Mouse (Mus musculus) adrenal gland (tissue): ENCODE data around the gene C5ar1.

ENCODE experiments used
- intact Hi-C: fragments of 180-260 bp; cut with DNase I; formaldehyde crosslinking; loops from one replicate; pipeline ENCODE4 v1.15.1; 2025

C5ar1 gene

GRCm38 (mm10) chr7:16239554-16239997 is 19.8 kb downstream of the C5ar1 start:
- intact Hi-C loops, result no loop called here

GRCm38 (mm10) chr7:16229869-16230268 is 29.5 kb downstream of the C5ar1 start:
- intact Hi-C loops, result no loop called here

GRCm38 (mm10) chr7:16221582-16222272 is 37.6 kb downstream of the C5ar1 start, which contains the start of gene Dhx34:
Dhx34 (minus strand) TSS chr7:16222037.
- intact Hi-C loops, result no loop called here

DNA sequence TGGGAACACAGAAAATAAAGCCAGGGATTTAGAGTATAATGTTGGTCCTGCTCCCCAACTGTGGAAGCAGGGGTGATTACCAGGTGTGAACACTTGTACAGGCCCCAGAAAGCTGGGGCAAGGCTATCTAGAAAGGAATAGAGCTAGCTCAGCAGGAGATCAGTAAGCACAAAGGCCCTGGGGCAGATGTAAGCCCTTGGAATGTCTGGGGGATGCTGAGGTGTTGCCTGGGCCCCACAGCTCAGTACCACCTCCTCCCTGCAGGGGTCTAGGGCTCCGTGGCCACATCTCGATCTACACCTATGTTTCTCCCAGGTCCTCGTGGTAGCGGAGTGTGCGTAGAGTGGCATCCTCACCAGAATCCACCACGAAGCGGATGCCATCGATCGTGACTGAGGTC is 45.4 kb downstream of the C5ar1 start:
- intact Hi-C loops, result no loop called here

GRCm38 (mm10) chr7:16213196-16213595 is 46.1 kb downstream of the C5ar1 start:
- intact Hi-C loops, result no loop called here

- intact Hi-C loops, result no loop called here
These were observed 48.4 kb downstream of the C5ar1 start for GRCm38 (mm10) chr7:16210862-16211365.

DNA sequence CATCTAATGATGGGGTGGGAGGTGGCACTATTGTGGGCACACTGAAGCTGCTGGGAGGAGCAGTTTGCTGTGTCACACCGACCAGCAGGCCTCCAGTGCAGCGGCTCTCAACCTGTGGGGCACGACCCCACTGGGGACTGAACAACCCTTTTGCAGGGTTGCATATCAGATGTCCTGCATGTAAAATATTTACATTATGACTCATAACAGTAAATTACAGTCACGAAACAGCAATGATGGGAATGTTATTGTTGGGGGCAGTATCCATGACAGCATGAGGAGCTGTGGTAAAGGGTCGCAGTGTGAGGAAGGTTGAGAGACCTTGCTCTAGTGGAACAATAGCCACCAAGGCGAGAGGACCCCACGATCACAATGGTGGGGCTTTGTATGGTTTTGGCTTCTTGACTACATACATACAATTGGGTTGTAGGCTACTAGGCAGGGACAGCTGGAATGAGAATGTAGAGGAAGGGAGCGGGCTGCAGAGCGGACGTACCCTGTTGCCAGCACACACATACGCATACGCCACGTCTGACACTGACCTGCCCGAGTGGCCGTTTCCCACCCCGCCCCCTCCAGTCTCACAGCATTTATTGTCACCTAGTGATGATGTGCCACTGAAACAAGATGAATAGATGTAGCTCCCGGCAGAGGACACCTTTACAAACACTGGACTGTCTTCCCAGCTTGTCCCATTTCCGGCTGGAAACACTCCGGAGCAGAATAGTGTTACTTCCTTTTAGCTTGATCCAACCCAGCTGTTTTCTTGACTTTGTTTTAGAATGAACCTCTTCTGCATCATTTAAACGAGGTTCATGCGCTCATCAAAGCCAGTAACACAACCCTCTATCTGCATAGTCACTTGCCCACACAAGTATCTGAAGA is 50.3 kb downstream of the C5ar1 start:
- intact Hi-C loops, result no loop called here

GRCm38 (mm10) chr7:16207496-16207895 is 51.8 kb downstream of the C5ar1 start:
- intact Hi-C loops, result no loop called here

DNA sequence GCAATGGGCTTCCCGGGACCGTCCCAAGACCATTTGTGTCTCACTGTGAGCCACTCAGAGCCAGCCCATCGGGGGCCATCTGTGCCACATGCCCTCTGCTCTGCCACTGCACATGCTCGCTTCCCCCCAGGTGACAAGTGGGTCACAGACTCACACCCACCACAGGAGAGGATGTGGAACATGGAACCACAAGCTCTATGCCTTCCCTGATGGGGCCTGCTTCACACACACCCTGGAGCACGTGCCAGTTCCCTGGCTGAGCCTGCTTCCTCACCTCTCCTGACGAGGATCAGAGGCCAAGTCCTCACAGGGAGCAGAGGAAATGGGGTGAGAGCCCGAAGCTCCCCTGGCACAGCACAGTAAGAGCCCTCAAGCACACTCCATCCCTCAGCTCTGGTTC is 52.3 kb downstream of the C5ar1 start:
- intact Hi-C loops, result no loop called here

DNA sequence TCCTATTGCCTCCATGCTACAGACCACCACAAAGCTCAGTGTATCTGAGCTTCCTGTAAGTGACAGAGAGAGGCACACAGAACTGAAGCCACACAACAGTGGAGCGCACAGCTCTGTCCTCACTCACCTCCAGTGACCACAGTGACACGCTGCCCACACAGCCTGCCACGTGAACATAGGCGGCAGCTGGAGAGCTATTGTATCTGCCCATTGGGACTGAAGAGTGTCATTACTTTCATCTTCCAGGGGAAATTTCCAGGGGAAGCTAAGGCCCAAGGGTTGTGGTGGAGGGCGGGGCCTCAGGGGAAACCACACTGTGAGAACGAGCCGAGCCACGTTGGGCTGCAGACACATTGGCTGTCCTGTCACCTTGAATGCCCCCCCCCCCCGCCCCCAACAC is 54.5 kb downstream of the C5ar1 start:
- intact Hi-C loops, result no loop called here

DNA sequence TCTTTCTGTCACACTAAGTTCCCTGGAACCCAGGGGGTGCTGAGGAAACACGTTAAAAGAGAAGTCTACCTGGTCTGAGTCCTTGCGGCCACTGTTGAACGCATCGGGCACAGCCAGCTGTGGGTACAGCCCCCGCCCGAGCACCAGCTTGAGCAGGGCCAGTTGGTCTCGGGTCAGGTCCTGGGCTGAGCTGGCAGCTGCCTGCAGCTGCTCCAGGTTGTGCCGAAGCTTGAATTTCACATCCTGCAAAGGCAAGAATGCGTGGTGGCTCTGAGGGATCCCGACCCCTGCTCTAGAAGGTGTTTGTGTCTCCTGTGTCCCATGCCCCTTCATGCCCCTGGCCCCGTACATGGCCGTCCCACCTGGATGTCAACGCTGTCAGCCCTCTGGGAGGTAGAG is 55.8 kb downstream of the C5ar1 start:
- intact Hi-C loops, result no loop called here

DNA sequence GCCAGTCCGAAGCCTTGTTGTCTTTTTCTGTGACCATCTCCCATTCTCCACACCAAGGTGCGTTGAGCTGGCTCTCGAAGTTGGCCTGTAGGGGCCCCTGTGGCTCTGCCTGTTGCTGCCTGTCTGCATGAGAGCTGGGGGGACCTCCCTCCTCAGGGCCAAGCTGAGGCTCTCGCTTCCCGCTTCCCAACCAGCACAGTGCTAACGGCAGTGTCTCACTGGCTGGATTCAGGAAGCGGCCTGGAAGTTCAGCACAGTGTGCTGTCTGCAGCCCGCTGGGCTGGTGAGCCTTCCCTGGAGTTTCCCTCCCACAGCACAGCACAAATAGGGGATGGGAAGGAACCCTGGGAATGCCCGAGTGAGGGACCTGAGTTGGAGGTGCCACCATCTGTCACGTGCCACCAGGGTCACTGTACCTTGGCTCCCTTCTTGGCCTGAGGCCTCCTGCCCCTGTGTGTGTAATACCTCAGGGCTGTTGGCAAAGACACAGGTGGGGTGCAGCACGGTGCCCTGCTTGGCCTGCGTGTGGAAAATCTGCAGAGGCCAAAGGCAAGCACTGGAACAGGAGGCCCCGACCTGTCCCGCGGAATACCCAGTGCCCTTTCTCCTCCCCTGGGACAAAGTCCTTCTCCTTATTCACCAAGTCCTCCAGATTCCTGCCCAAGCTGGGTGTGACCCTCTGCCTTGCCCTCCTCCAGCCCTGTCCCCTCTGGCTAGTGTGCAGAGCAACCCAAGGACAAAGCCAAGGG is 56.4 kb downstream of the C5ar1 start:
- intact Hi-C loops, result no loop called here

DNA sequence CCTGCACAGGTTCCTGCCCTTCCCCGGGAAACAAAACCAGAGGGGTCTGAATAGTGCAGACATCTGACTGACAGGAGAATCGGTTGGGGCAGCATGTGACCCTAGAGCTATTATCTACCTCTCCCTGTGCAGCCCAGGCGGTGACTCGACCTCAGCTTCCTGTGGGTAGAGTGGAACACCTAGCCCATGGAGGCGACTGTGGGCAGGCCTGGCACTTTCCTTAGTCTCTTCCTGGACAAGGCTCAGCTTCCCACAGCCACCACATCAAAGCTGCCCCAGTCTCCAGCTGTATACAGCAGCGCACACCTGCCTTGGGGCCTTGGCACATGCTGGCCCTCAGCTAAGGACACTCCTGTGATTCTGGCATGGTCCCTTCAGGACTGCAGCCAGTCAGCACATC is 58.2 kb downstream of the C5ar1 start:
- intact Hi-C loops, result no loop called here

GRCm38 (mm10) chr7:16198540-16198939 is 60.8 kb downstream of the C5ar1 start:
- intact Hi-C loops, result no loop called here

DNA sequence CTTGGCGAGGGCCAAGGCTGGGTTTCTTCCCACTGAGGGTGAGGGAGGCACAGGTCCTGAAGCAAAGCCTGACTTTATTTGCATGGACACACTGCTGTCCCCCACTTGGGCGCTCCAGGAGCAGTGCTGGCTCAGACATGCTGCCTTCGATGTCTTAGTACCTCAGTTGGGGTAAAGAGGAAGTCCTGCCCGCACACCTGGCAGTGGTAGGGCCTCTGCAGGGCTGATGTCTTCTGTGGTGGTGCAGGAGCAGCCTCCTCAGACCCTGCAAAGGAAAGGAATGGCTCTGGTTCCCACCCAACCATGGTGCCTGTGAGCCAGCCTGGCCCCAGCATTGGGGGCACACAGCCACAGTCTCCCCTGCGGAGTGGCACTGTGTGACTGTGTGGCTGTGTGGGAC is 62.2 kb downstream of the C5ar1 start:
- intact Hi-C loops, result no loop called here
